Mouse (Mus musculus): ENCODE measurements at regions not wholly inside any gene's neighbourhood (a gene's known extent, or its start where the extent isn't known, plus 50 kb on each side); places are given as distances from the start of the nearest gene placed in this dataset.
A peak's percentile ranks its signal among the peaks of the same experiment; 100 is the strongest.

DNA sequence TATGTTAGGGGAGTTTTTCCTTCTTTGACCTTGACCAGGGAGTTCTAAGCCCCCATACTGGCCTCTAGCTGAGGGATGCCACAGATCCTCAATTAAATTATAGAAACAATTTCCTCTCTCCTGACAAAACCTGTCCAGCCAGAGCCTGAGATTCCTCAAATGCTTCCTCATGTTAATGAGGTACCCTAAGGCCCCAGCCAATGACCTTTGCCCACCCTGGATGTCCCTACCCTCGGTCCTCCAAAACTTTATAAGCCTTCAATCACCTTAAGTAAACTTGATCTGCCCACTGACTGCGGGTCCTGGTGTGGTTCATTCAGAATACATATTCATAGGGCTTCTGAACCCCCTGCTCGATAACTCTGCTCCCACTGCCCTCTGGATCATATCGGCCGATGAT is 227.7 kb upstream of the Vstm2b start:
- no peak for DNase-seq (ENCODE audit: low spot score in 2 of 2)

GRCm38 (mm10) chr7:40671068-40671467 is 227.1 kb upstream of the Vstm2b start:
- DNase-seq (ENCODE audit: low spot score in 2 of 2) = no peak

GRCm38 (mm10) chr7:40672348-40672747 is 225.8 kb upstream of the Vstm2b start:
- no peak for DNase-seq (ENCODE audit: low spot score in 2 of 2)

GRCm38 (mm10) chr7:40674397-40674796 is 223.7 kb upstream of the Vstm2b start:
- no peak for DNase-seq (ENCODE audit: low spot score in 2 of 2)

- DNase-seq (ENCODE audit: low spot score in 2 of 2) = peak in 1 of 2 experiments; percentile 6
Measured at GRCm38 (mm10) chr7:40677601-40678000, 220.5 kb upstream of the Vstm2b start.

DNA sequence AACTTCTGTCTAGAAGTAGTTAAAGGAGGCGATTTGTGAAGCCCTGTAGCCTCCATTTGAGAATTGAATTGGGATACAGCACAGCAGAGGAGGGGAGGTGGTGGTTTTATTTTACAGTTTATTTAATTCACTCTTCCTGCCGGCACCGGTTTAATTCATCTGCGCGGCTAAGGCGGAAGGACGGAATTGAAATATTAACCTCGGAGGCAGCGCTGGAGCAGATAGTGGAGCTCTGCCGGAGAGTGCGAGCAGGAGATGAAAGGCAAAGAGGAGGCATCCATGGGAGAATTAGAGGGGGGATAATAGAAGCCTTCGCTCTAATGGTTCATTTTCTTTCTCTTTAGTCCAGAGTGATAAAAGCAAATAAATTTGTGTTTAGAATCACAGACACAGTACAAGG is 217.6 kb upstream of the Vstm2b start:
- no peak for DNase-seq (ENCODE audit: low spot score in 2 of 2)

DNA sequence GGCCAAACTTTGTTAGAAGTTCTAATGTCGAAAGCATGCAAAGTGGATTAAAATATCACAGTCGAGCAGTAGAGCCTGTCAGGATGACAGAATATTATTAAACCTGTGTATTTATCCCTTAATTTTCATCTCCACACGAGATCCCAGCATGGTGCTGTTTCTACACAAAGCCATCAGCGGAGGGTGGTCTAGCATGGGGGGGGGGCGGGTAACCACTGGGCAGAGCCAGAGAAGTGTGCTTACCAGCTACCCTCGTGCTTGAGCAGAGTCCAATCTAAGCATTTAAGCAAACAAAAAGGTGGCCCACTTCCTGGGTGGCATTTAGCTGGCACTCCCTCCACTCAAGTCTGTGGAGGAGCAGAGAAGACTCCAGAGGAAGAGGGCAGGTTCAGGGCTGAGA is 217.1 kb upstream of the Vstm2b start:
- no peak for DNase-seq (ENCODE audit: low spot score in 2 of 2)

DNA sequence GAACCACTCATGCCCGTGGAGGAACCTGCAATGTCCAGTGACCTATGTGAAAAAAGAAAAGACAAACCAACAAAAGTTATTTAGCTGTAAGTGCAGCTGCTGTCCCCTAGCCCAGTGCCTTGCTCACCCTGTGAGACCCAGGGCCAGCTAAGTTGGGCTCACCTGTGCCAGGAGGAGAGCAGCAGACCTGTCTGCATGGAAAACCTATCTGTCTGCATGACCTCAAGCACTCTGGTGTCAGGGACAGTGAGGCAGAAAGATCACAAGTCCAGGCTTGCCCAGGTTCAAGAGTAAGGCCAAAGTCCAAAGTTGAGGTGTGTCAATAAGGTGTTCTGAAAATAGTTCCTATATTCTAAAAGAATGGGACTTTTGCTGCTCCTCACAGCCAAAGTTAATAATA is 215.0 kb upstream of the Vstm2b start:
- no peak for DNase-seq (ENCODE audit: low spot score in 2 of 2)

GRCm38 (mm10) chr7:40683641-40684040 is 214.5 kb upstream of the Vstm2b start:
- DNase-seq (ENCODE audit: low spot score in 2 of 2) = no peak

DNA sequence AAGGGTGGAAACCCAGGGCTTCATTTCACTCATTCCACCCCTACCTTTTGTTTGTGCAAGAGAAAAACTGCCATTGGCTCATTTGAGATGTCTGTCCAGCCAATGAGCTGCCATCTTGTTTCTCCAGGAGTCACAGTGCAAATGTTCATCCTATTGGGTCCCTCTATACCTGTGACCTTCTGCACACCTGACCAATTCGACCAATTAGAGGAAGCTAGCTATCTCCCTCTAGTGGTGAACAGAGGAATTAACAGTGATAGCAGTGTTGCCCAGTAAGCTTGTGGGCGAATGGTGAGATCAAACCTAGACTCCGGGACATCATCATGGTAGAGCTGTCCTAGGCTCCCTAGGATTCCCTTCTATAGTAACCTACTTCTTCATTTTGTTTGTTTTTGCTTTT is 211.1 kb upstream of the Vstm2b start:
- DNase-seq (ENCODE audit: low spot score in 2 of 2) = no peak

GRCm38 (mm10) chr7:40688546-40688945 is 209.6 kb upstream of the Vstm2b start:
- DNase-seq (ENCODE audit: low spot score in 2 of 2) = no peak

DNA sequence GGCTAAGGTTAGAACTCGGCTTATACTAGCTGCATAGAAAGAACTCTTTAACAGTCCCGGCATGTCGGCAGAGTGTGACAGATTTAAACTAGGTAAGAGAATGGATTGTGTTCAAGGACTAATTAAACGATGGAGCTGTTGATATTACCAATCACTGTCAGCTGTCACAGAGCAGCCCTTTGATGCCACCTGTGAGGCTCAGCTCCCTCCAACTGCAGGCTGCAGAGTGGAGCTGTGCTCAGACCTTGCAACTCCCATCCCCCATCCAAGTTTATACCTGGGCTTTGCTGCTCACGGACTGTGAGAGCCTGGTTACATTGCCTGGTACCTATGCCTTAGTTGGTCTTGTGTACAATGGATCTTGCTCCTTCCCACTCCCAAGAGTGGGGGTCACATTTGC is 204.4 kb upstream of the Vstm2b start:
- DNase-seq (ENCODE audit: low spot score in 2 of 2) = no peak

- DNase-seq (ENCODE audit: low spot score in 2 of 2) = no peak
Measured at GRCm38 (mm10) chr7:40697551-40697950, 200.6 kb upstream of the Vstm2b start.

GRCm38 (mm10) chr7:40698309-40698708 is 199.8 kb upstream of the Vstm2b start:
- DNase-seq (ENCODE audit: low spot score in 2 of 2) = no peak

- DNase-seq (ENCODE audit: low spot score in 2 of 2) = no peak
Measured at GRCm38 (mm10) chr7:40699633-40700032, 198.5 kb upstream of the Vstm2b start.

- DNase-seq (ENCODE audit: low spot score in 2 of 2) = no peak
Measured at GRCm38 (mm10) chr7:40700656-40701055, 197.5 kb upstream of the Vstm2b start.

DNA sequence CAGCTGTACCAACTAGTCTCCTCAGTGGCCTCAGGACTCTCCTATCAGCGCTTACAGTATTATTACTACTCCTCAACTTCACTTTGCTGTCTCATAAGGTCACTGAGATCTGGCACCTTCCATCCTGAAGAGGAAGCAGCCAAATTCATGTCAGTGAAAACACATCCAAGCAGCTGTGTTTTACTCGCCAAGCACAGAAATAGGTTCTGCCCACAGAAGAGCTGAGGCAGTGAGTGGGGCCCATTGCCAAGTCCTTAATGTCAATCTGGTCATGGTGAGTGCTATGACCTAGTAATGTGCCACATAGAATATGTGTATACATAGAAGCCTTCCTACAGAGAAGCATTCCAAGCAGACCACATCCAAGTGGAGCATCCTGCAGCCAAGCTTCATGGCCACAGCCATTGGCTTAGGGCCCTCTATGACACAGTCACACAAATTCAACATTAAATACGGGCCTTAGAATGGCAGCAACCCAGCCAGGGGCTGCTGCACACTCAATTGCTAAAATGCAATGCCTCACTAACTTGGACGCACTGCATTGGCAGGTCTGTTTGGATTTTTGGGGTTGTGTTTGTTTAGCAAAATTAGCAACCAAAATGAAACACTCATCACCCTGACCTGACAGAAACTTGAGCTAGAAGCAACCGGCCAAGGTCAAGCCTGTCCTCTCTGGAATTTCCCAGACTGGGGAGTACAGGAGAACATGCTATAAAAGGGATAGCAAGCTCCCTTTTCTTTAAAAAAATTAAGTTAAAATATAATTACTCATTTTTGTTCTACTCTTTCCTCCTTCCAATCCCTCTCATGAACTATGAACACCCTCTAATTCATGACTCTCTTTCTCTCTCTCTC is 195.7 kb upstream of the Vstm2b start:
- DNase-seq (ENCODE audit: low spot score in 2 of 2) = peak in 1 of 2 experiments; percentile 13

GRCm38 (mm10) chr7:40708231-40708630 is 189.9 kb upstream of the Vstm2b start:
- DNase-seq (ENCODE audit: low spot score in 2 of 2) = no peak

DNA sequence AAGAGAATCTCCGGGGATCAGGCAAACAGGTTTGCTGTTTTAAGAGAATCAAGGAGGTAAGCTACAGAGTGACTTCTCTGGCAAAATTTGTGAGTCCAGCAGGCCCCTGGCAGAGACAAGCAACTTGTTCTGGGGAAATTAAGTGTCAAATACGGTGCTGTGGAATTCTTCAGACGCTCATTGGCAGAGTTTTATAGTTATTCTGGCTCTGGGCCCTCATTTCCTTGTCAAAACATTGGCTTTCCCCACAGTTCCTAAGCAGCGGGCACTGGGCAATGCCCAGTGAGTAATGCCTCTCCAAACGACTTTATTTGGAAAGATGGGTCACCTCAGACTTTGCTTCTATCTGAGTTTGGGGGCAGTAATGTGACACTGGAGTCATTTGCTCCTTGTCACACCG is 180.1 kb upstream of the Vstm2b start:
- no peak for DNase-seq (ENCODE audit: low spot score in 2 of 2)

GRCm38 (mm10) chr7:40736971-40737468 is 161.1 kb upstream of the Vstm2b start:
- DNase-seq (ENCODE audit: low spot score in 2 of 2) = no peak

DNA sequence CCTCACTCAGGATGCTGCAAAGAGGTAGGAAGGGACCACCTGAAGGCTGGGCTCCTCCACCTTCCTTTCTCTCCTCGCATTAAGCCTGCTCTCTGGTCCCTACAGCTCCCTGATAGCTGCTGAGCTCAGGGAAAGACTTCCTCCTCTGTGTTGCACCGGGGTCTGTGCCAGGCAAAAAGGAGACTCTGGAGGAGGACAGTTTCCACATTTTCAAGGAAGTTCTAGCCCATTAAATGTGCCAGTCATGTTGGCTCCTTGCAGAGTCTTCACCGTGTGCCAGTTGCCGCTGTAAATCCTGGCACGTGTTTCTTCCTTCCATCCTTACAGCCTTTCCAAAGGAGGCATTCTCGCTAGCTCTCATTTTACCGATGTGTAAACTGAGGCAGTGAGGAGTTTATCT is 160.6 kb upstream of the Vstm2b start:
- peak in 1 of 2 experiments; percentile 10 for DNase-seq (ENCODE audit: low spot score in 2 of 2)

GRCm38 (mm10) chr7:40738174-40738573 is 160.0 kb upstream of the Vstm2b start:
- DNase-seq (ENCODE audit: low spot score in 2 of 2) = no peak

- DNase-seq (ENCODE audit: low spot score in 2 of 2) = no peak
Measured at GRCm38 (mm10) chr7:40742553-40743151, 155.5 kb upstream of the Vstm2b start.
